Mouse (Mus musculus): Measurements from ENCODE around the gene Afmid. TPM values are rescaled to one million over a fixed set of nuclear protein-coding genes. Genes with fewer than 3 reads are reported as not detected.
A peak's percentile ranks its signal among the peaks of the same experiment; 100 is the strongest.
"Not testable (repeated sequence)": the region's sequence is repeated elsewhere in the genome, so short reads cannot be mapped to it uniquely, and the experiment has no call there.

Afmid gene
- total RNA-seq, 2 experiments from 2014 or later, result 6.5 to 8.6 TPM

GRCm38 (mm10) chr11:117794035-117794551 lies 31.6 kb upstream of the Afmid start:
- DNase-seq, result no peak

GRCm38 (mm10) chr11:117796954-117797353 lies 28.8 kb upstream of the Afmid start:
- DNase-seq, result no peak

- no peak for DNase-seq
Observed at GRCm38 (mm10) chr11:117797511-117798159, 28.1 kb upstream of the Afmid start, which contains the start of gene 6030468B19Rik. 6030468B19Rik (plus strand) TSS chr11:117797660.

GRCm38 (mm10) chr11:117798160-117798541 lies 27.6 kb upstream of the Afmid start:
- no peak for DNase-seq

GRCm38 (mm10) chr11:117799174-117799573 lies 26.6 kb upstream of the Afmid start:
- DNase-seq, result no peak

GRCm38 (mm10) chr11:117800038-117800437 lies 25.7 kb upstream of the Afmid start:
- DNase-seq, result no peak

GRCm38 (mm10) chr11:117801650-117802049 lies 24.1 kb upstream of the Afmid start:
- no peak for DNase-seq

- no peak for DNase-seq
Observed at GRCm38 (mm10) chr11:117803166-117803688, 22.5 kb upstream of the Afmid start.

- DNase-seq, result no peak
Observed at GRCm38 (mm10) chr11:117806781-117807180, 18.9 kb upstream of the Afmid start.

GRCm38 (mm10) chr11:117809407-117810311 lies 16.1 kb upstream of the Afmid start, which contains the start of the genes Gm20708 and Syngr2:
Gm20708 (plus strand) TSS chr11:117809668.
Syngr2 (plus strand) TSS chr11:117809668.
- peak; percentile 85 to 89 for DNase-seq

- DNase-seq, result peak; percentile 95 to 97
Observed at GRCm38 (mm10) chr11:117810401-117811046, 15.2 kb upstream of the Afmid start.

- no peak for DNase-seq
Observed at GRCm38 (mm10) chr11:117813867-117814266, 11.9 kb upstream of the Afmid start.

- no peak for DNase-seq
Observed at GRCm38 (mm10) chr11:117814704-117815366, 10.9 kb upstream of the Afmid start.

- DNase-seq, result not testable (repeated sequence)
Observed at GRCm38 (mm10) chr11:117815850-117816249, 9.9 kb upstream of the Afmid start.

GRCm38 (mm10) chr11:117816389-117816996 lies 9.2 kb upstream of the Afmid start:
- no peak for DNase-seq

- no peak for DNase-seq
Observed at GRCm38 (mm10) chr11:117819095-117819494, 6.6 kb upstream of the Afmid start.

- DNase-seq, result no peak
Observed at GRCm38 (mm10) chr11:117820173-117820572, 5.6 kb upstream of the Afmid start.

- DNase-seq, result peak in 1 of 2 experiments; percentile 61
Observed at GRCm38 (mm10) chr11:117821868-117822267, 3.9 kb upstream of the Afmid start.

- peak; percentile 17 to 40 for DNase-seq
Observed at GRCm38 (mm10) chr11:117822728-117823241, 2.9 kb upstream of the Afmid start.

GRCm38 (mm10) chr11:117823411-117823810 lies 2.3 kb upstream of the Afmid start:
- DNase-seq, result no peak
